Mouse (Mus musculus) brain, embryonic 18.5 days (tissue): Measurements from ENCODE around the gene Rnf40.

Experiments used
- DNase-seq: peaks from one replicate; pipeline ENCODE4 v3.0.0-alpha.2; 2012; ENCODE audit warnings: low read depth, low spot score

Rnf40 gene

DNA sequence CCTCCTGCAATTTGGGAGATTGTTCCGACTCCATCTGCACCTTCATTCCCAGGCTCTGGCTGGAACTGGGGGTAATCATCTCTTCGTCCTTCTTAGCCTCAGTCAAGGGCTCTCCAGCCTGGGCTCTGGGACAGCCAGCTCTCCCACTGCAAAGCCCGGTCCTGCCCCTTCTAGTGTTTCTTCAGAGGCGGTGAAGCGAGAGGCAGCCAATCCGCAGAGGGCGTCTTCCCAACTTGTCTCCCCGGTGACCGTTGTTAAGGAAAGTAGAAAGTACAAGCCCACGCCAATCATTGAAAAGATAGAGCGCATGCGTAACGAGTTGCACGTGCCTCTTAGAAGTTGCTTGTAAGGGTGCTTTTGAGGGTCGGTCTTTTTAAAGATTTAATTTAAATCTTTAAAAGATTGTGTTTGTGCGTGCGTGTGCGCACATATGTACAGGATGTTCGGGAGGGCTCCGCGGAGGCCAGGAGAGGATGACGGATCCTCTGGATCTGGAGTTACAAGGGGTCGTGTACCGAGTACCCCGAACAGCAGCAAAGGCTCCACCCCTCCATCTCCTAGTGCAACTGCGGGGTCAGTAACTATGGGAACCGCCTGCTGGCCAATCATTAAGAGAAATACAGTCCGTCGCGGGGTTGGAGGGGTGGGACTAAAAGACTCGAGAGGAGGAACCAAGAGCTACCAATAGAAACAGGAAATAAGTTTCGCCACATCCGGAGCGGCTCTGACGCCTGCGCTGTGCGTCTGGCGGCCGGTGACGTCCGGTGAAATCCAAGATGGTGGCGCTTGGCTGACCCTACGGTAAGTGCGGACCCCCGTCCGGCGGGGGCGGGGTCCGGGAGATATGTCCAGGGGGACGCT lies at the start of gene Rnf40, which contains the start of gene Ccdc189:
Gene Rnf40, plus strand, starts transcription at position 757 of the 861 bp plus-strand sequence.
Gene Ccdc189, minus strand, starts transcription at position 585 of the 861 bp plus-strand sequence.
- DNase-seq: peak; percentile 97

DNA sequence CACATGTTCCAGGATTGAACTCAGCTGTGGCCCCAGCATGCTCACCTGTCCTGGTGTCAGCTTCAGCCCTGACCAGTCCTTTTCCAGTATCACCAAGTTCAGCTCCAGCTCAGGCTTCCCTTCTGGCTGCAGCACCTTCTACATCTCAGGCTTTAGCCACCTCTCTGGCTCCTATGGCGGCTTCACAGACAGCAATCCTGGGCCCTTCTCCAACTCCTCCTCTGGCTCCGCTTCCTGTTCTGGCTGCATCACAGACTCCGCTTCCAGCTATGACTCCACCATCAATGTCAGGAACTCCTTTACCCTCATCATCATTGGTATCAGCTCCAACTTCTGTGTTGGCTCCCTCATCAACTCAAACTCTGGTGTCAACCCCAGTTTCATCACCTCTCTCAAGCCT lies 46.9 kb upstream of the Rnf40 start:
- no peak for DNase-seq

DNA sequence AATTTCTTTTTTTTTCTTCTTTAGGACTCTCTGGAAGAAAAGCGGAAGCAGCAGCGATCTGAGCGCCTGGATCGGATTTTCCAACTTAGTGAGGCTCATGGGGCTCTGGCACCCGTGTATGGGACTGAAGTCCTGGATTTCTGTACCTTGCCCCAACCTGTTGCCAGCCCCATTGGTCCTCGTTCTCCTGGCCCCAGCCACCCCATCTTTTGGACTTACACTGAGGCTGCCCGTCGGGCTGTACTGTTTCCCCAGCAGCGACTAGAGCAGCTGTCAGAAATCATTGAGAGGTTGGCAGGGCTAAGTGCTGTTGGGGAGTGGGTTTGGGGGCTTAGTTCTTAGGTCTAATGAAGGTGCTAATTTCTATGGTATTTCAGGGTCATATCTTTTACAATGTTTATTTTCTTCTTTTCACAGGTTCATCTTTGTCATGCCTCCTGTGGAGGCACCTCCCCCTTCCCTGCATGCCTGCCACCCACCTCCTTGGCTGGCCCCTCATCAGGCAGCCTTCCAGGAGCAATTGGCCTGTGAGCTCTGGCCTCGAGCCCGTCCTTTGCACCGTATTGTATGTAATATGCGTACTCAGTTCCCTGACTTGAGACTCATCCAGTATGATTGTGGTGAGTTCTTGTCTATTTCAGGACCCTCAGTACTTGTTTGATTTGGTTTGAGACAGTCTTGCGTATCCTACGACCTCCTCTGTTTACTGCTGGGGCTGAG lies 39.3 kb upstream of the Rnf40 start:
- DNase-seq: no peak

DNA sequence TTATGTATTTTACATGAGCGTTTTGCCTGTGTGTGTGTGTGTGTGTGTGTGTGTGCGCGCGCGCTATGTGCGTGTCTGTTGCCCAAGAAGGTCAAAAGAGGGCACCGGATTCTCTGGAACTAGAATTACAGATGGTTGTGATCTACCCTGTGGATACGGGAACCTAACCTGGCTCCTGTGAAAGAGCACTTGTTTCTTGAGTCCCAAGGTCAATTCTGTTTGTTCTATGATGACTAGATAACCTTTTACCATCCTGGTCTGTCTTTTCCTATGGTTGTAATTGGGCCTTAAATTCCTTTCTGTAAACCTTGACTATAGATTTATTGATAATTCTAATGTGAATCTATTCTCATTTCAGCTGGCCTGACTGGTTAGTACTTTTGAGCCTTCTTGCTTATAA lies 37.0 kb upstream of the Rnf40 start:
- DNase-seq: no peak

DNA sequence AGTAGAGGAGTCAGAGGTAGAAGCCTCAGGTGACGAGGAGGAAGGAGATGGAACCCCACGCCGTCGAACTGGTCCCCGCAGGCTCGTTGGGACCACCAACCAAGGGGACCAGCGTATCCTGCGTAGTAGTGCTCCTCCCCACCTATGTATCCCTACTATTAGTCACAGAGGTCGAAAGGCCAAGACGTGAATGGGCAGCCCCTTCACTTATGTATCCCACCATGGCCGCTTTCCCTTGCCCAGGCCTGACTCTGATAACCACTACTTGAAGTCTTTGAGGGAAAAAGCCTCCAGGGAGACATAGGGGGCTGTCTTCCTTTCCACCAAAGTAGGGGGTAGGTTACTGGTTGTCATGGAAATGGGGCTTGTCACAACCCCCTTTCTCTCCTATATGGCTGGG lies 28.0 kb upstream of the Rnf40 start:
- no peak for DNase-seq

DNA sequence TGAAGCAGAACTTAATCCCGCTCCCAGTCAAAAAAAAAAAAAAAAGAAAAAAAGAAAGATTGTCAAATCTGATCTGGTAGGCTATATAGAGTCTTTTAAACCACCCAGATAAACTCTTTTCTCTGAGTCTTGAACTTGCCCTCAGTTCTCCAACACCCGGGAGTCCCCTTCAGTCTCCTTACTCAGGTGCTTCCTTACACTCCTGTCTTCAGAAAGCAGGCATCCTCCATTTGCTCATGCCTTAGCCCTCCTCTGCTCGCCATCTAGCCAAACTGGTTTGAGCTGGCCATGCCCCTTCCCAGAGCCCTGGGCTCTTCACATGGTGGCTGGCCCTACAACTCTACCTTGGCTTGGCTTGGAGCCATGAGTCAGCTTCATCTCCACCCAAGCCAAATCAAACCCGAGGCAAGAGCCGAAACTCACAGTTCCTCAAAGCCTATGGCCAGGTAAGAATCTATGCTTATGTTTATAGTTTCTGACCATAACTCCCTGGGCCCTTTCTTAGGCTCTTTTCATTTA lies 27.2 kb upstream of the Rnf40 start, which contains the start of gene Tmem265:
Gene Tmem265, plus strand, starts transcription at position 51 of the 519 bp plus-strand sequence.
- DNase-seq: no peak

DNA sequence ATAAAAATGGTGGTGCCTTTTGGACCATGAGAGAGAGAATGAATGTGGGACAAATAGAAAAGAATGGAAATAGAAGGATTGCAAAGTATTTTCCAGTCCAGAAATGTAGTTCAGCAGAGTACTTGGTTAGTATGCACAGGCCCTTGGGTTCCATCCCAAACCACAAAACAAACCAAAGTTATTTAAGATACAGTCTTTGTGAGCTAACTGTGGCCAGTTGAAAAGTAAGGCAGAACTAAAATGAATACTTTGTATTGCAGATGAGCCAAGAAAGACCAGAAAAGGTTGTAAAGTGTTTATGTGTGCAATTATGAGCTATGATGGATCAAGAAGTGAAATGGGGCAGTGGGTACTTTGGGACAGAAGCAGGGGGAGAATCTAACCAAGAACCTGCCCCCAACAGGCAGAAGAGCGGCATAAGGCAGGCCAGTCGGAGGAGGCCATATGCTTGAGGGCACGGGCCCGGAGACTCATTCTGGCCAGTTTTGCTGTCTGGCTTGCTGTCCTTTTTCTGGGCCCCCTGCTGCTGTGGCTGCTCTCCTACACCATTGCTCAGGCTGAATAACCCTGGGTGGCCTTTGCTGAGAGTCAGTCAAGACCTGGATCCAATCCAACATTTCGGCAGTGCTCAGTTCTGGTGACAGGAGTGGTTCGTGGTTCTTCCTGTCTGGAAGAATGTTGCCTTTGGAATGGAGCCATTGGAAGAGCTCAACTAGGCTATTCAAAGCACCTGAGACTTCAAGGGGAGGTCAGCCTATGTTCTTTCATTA lies 24.0 kb upstream of the Rnf40 start:
- no peak for DNase-seq

DNA sequence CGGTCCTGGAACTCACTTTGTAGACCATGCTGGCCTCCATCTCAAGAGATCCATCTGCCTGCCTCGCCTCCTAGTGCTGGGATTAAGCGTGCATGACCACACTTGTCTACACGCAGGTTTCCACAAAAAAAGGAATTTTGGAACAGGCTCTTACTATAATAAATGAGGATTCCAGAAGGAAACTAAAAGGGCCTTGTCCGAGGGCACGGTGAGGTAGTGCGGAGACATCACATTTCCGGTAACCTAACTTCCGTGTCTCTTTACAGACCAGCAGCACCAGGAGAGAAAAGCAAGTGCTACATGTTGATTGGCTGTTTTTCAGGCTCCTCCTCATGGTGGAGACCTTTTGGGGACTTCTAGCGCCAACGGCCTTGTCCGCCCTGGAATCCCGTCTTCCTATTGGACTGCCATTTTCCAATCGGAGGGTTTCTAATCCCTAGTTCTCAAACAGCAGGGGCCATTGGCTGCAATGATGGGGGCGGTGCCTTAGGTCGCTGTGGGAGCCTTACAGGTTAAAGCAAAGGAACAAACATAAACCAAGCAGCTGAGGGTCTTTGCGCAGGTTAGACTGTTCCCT lies 15.6 kb upstream of the Rnf40 start, which contains the start of gene Phkg2:
Gene Phkg2, plus strand, starts transcription at position 446 of the 577 bp plus-strand sequence.
- DNase-seq: peak; percentile 97

DNA sequence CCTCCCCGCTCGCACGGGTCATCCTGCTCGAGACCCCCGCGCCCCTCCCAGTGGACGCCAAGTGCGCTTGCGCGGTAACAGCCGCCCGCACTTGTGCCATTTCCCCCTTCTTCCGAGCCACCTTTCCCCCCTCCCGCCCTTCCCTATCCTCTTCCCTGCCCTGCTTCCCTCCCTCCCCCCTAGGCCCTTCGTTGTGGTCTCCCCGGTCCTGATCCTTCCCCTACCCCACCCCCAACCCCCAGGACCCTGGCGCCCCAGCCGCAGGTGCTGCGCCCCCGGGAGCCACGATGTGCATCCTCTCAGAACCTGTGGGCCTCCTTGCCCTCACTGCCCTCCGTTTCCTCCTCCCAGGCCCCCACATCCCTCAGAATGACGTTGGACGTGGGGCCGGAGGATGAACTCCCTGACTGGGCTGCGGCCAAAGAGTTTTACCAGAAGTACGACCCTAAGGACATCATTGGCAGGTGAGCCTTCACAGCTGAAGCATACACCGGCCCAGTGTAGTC lies 15.0 kb upstream of the Rnf40 start:
- no peak for DNase-seq

DNA sequence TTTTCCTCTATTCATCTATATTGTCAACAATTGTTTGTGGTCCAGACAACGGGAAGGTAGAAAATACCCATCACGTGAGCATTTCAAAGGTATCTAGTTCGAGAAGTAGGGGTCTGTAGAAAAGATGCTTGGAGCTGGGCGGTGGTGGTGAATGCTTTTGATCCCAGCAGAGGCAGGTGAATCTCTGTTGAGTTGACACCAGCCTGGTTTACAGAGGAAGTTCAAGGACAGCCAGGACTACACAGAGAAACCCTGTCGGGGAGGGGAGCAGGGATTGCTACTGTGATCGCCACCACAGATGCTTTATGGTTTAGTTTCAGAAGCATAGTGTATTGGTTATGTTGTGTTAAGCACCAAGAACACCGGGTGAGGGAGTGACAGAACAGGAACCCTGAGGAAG lies 14.5 kb upstream of the Rnf40 start:
- no peak for DNase-seq

DNA sequence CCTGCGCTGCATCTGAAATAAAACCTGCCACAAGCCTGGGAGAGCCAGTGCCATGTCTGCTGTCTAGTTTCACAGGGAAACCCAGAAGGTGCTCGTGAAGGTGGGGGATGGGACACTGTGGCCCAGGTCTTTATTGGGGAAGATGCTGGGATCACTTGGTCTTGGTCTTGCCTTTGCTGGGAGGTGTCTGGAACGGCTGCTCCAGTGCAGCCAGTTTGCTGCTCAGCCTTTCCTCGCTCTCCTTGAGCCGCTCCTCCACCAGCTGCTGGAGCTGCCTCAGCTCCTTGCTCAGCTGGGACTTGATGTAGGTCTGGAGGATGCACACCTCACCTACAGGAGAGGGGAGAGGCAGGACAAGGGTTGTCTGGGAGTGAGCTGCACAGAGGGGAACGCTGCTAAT lies 5.3 kb upstream of the Rnf40 start:
- no peak for DNase-seq

DNA sequence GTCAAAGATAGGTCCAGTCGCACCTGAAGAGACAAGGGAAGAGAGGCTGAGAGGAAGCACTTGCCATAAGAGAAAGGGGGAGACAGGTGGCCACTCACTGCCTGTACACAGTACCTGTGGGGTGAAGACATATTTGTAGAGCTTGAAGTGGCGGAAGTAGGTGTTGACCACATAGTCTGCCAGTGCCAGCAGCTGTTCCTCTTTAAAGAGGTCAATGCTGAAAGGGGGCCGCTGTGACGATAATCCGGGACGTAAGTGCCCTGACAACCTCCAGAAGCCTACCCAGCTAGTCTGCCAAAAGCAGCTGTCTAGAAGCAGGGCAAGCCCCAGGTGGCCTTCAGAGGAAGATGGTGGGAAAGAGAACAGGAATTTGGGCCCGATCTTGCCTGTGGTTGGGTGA lies 3.5 kb upstream of the Rnf40 start:
- no peak for DNase-seq

DNA sequence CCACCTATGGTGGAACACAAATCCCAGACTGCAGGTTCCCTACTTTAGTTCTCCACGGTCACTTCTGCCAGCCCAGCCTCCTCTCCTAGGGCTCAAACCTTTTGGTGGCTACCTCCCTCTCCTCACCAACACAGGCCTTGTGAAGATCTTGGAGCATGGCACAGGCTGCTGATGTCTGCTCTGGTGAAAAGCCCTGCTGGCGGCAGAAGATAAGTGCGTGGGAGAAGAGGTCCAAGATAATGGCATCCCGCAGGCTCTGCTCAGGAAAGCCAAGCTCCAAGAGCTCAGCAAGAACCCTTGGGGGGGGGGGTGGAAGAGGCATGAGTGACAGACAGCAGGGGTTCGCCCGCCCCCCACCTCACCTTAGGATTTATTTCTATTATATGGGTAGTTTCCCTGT lies 2.4 kb upstream of the Rnf40 start:
- DNase-seq: no peak

DNA sequence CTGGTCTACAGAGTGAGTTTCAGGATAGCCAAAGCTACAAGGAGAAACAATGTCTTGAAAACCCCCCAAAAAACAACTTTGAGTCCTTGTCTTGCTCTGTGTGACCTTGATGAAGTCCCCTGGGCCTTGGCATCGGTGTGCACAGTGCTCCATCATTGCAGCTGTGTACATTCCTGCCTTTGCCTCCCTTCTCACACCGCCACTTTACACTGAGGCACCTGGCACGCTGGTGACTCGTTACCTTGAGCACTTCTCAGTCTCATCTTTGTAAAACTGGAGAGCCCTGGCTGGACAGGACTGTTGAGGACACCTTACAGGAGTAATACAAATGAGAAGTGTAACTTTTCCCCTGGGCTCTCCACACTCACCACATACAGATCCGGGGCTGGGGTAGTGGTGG lies 1.4 kb upstream of the Rnf40 start:
- DNase-seq: no peak

DNA sequence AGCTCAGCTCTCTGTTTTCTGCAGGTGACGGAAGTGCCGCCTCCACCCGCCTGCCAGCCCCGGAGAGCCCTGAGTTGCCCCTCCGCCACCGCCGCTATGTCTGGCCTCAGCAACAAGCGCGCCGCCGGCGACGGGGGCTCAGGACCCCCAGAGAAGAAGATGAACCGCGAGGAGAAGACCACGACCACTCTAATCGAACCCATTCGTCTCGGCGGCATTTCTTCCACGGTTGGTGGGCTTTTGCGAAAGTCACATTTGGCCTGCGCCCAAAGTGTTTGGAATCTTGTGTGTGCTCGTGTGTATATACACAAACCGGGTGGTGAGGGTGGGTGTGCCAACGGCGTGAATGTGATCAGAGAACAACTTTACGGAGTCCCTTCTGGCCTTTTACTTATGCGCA lies 334 bp downstream of the Rnf40 start:
- no peak for DNase-seq

DNA sequence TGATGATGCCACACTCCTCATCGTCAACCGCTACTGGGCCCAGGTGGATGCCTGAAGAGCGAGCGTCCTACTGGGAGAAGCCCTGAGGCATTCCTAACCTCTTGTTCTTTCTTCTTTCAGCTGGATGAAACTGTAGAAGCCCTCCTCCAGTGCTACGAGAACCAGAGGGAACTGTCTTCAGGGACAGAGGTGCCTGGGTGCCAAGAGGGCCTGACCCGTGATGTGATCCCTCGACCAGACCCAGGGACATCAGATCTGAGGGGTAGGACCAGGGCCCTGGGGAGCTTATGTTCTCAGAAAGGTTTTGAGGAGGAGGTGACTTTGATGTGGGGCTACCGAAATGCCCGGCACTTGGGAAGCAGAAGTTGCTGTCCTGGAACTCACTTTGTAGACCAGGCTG lies 1.1 kb downstream of the Rnf40 start:
- no peak for DNase-seq

DNA sequence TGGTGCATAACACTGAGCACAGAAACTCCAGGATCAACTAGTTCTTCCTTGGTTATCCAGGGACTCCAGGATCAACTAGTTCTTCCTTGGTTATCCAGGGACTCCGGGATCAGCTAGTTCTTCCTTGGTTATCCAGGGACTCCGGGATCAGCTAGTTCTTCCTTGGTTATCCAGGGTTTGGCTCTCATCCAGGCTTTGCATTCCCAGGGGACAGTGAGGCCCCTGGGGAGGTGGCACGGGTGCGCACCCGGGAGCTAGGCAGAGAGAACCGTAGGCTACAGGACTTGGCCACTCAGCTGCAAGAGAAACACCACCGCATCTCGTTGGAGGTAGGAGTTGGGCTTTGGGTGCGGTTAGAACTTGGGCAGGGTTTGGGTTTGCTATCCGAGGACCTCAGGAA lies 2.5 kb downstream of the Rnf40 start:
- DNase-seq: no peak

DNA sequence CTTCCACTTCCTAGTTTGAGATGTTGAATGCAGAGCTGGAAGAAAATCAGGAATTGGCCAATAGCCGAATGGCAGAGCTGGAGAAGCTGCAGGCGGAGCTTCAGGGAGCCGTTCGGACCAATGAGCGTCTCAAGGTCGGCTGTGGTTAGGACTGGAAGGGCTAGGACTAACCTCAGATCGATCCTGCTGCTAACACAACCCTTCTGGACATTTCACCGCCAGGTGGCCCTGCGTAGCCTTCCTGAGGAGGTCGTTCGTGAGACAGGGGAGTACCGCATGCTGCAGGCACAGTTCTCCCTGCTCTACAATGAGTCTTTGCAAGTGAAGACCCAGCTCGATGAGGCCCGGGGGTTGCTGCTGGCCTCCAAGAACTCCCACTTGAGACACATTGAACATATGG lies 4.0 kb downstream of the Rnf40 start:
- DNase-seq: no peak

DNA sequence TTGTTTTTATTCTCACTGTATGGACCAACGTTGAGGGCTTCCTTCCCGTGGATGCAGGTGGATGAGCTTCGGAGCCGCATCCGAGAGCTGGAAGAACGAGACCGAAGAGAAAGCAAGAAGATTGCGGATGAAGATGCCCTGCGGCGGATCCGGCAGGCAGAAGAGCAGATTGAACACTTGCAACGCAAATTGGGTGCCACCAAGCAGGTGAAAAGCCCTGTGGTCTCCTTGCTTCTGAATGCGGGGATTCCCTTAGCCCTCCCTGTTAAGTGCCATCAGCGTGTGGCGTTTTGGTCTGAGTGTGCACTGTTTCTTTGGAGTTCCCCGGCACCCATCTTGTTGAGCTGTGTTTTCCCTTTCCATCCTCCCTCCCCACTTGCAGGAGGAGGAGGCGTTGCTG lies 8.2 kb downstream of the Rnf40 start:
- DNase-seq: no peak

DNA sequence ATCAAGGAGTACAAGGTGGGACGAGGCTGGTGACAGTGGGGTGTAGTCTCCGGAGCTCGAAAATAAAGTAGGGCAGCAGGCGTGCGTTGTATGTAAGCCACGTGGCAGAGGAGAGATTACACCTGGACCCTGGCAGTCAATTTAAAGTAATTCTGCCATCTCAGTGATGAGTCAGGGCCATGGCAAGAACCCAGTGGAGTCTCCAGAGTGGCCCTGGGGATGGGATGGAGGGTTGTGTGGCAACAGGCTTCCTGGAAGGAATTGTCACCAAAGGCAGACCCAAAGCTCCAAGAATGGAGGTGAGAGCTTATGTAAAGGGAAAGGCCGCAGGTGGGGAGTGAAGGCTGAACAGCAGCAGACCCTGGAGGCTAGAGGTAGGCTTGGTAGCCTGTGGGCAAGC lies 12.0 kb downstream of the Rnf40 start:
- DNase-seq: no peak

DNA sequence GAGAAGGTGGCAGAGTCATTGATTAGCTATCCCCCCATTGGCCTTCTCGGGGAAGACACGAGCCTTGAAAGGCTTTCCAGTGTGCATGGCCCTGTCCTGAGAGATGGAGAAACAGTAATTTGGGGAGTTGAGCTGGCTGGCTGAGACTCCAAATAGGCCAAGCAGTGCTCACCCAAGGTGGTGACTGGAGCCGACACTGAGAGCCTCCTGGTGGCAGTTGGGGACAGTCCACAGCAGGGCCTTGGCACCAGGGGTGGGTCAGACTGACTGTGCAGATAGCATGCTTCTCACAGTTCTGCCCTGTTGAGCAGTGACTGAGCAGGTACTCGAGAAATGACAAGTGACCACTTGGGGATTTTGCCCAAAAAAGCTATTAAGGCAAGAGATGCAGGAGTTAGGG lies 13.2 kb downstream of the Rnf40 start:
- no peak for DNase-seq
